Mouse (Mus musculus) liver, adult 2 months (tissue): ENCODE results near the gene Ndufb5. TPM values are rescaled to one million over a fixed set of nuclear protein-coding genes. Genes with fewer than 3 reads are reported as not detected.

ENCODE experiments used
- DNase-seq: peaks from one replicate; pipeline ENCODE4 v3.0.0-alpha.2; 2011; ENCODE audit warnings: low read depth, low spot score; ENCODE audit errors: extremely low read depth
- H3K27ac ChIP-seq: fragments of 200-500 bp; replicated peaks from 2 replicates; pipeline ENCODE4 v1.5.1; 2012; ENCODE audit warnings: low read depth, mild to moderate bottlenecking, control low read depth, inconsistent platforms, low read length; ENCODE audit not compliant: insufficient read depth
- H3K27me3 ChIP-seq: fragments of 200-500 bp; 2 replicates; pipeline ENCODE4 v1.6.1; 2012; ENCODE audit warnings: mild to moderate bottlenecking, moderate library complexity, low read length, inconsistent platforms; ENCODE audit not compliant: control insufficient read depth, insufficient read depth
- H3K36me3 ChIP-seq: fragments of 200-500 bp; 2 replicates; pipeline ENCODE4 v1.6.1; 2012; ENCODE audit warnings: low read length, inconsistent platforms; ENCODE audit not compliant: control insufficient read depth, insufficient read depth
- H3K4me1 ChIP-seq: fragments of 200-500 bp; 2 replicates; pipeline ENCODE4 v1.6.1; 2011; ENCODE audit warnings: low read length; ENCODE audit not compliant: control insufficient read depth, insufficient read depth
- H3K4me3 ChIP-seq: fragments of 200-500 bp; 2 replicates; pipeline ENCODE4 v1.5.1; 2011; ENCODE audit warnings: low read depth, mild to moderate bottlenecking, control low read depth, low read length, moderate library complexity; ENCODE audit not compliant: insufficient read depth
- H3K79me2 ChIP-seq: fragments of 200-500 bp; 2 replicates; pipeline ENCODE4 v1.6.1; 2012; ENCODE audit warnings: inconsistent platforms, mild to moderate bottlenecking, low read length, moderate library complexity; ENCODE audit not compliant: control insufficient read depth, insufficient read depth
- H3K9ac ChIP-seq: fragments of 200-500 bp; 2 replicates; pipeline ENCODE4 v1.6.1; 2012; ENCODE audit warnings: low read depth, mild to moderate bottlenecking, control low read depth, inconsistent platforms, low read length
- CTCF ChIP-seq: fragments of 200-500 bp; IDR thresholded peaks from 2 replicates; pipeline ENCODE4 v1.5.1; 2011; ENCODE audit warnings: low read depth, low read length, control low read depth
- POLR2A ChIP-seq: fragments of 200-500 bp; IDR thresholded peaks from 2 replicates; pipeline ENCODE4 v1.6.1; 2011; ENCODE audit warnings: low read length, control low read depth; ENCODE audit not compliant: insufficient read depth; ENCODE audit errors: extremely low read depth
- WGBS: fragments of 180-500 bp; shearing (Covaris S2); methylation state at CpG from one replicate; pipeline ENCODE4 v1.1.7; 2018; 5-methylcytosine and 5-hydroxymethylcytosine counted together
- polyA plus RNA-seq: library from polyadenylated mRNA; depleted of rRNA; stranded (reverse); fragments of >200 nt; gene quantifications from 2 replicates; pipeline ENCODE4 v1.2.3, GENCODE M21; 2012
- total RNA-seq: library from RNA; depleted of rRNA; stranded (reverse); fragments of >200 nt; gene quantifications from 2 replicates; pipeline ENCODE4 v1.2.3, GENCODE M21; 2014

Ndufb5 gene
- total and polyA plus RNA-seq, 2 experiments, result 279 to 375 TPM

DNA sequence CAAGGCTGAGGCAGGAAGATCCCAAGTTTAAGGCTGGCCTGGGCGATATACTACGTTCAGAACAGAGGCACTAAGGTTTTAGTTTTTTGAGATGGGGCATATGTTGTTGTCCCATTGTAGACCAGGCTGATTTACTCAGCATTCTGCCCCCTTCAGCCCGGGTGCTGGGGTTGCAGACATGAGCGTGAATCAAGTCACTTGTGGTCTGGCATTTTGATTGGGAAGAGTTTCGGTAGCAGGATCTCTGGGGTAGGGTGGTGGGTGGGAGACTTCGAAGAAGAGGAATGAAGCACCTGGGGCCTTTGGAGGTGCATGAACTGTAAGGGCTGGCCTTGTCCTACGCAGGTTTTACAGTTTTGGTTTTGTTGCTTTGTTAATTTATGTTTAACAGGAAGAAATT lies 12.6 kb upstream of the Ndufb5 start:
- H3K4me1 ChIP-seq, result no peaks in the 10 kb centered on the region
- H3K9ac ChIP-seq, result no peak overlapping the region
- peaks cover 62% of the 10 kb centered on the region for H3K36me3 ChIP-seq
- TF ChIP-seq POLR2A (no peak), CTCF (no peak)
- no peak for DNase-seq
- WGBS, result 95% methylated on average over 7 of the region's 7 CpGs
- no peaks in the 10 kb centered on the region for H3K27me3 ChIP-seq
- no peak overlapping the region for H3K27ac ChIP-seq
- no peak overlapping the region for H3K4me3 ChIP-seq
- H3K79me2 ChIP-seq, result no peaks in the 10 kb centered on the region

DNA sequence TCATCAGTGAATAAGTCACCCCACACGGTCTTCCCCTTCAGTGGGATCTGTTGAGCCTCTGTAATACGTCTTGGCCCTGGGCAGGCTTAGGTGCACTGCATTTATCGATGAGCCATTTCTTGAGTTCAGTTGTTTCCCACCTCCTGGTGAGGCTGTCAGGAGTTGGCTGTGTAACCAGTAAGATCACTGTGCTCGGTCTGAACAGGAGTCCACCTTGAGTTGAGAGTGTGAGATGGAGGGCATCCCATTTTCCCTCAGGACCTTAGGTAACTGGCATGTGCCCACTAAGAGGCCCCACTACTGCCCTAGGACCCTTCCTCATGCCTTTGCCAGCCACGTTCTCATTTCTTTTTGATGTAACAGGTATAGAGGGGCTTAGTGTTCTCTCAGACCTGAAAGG lies 10.8 kb upstream of the Ndufb5 start:
- H3K36me3 ChIP-seq, result peaks cover 58% of the 10 kb centered on the region
- H3K9ac ChIP-seq, result no peak overlapping the region
- no peaks in the 10 kb centered on the region for H3K4me1 ChIP-seq
- 89% methylated on average over 5 of the region's 5 CpGs for WGBS
- DNase-seq, result no peak
- H3K4me3 ChIP-seq, result no peak overlapping the region
- no peaks in the 10 kb centered on the region for H3K27me3 ChIP-seq
- TF ChIP-seq POLR2A (no peak), CTCF (no peak)
- H3K27ac ChIP-seq, result no peak overlapping the region
- H3K79me2 ChIP-seq, result no peaks in the 10 kb centered on the region

DNA sequence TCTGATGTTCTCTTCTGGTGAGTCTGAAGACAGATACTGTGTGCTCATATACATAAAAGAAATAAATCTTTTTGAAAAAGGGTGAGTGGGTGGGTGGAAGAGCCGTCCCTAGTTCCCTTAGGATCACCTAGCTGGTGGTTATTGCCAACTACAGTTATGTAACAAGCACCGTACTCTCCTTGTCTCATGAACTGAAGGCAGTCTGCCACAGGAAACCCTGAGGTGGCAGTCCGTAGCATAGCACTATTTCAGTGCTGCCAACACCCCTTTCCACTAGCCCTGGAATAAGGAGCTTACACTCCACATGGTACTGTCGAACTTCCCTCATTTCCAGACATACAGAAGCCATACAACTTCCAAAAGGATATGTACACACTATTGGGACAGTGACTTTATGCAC lies 8.9 kb upstream of the Ndufb5 start:
- Histone ChIP-seq H3K27me3 (no peaks in the 10 kb centered on the region), H3K9ac (no peak overlapping the region), H3K4me1 (no peaks in the 10 kb centered on the region), H3K36me3 (peaks cover 51% of the 10 kb centered on the region), H3K27ac (no peak overlapping the region), H3K79me2 (no peaks in the 10 kb centered on the region), H3K4me3 (no peak overlapping the region)
- no peak for TF ChIP-seq CTCF
- no peak for TF ChIP-seq POLR2A
- DNase-seq, result no peak
- WGBS, result 69% methylated on average over 4 of the region's 4 CpGs

DNA sequence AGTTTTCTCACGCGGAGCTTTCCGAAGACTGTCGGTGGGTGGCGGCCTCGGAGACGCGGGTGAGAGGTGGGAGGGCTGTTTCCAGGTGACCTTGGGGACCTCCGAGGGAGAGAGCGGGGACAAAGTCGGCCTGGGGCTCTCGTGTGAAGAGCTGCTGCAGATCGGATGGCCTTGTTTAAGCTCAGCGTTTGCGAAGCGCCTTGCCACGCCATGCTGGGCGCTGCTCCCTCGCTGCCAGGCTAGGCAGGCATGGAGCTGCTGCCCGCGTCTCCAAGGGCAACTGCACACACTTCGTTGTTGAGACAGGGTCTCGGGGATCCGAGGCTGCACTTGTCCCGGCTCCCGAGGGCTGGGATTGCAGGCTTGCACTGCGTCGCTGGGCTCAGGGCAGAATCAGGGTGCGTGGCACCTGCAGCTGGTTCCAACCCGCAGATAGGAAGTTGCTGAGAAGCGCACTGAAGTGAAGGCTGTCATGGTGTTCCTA lies 424 bp downstream of the Ndufb5 start, which contains the start of gene Mrpl47:
Mrpl47 (minus strand) TSS at position 434 of the 484 bp plus-strand sequence.
- Histone ChIP-seq H3K4me1 (peaks cover 7% of the 10 kb centered on the region), H3K4me3 (peak within 1 kb of the TSS; percentile 77), H3K79me2 (peaks cover 20% of the 10 kb centered on the region; the same call in 1 of the 2 replicates), H3K36me3 (peaks cover 8% of the 10 kb centered on the region), H3K27ac (peak within 1 kb of the TSS; percentile 82), H3K27me3 (no peaks in the 10 kb centered on the region), H3K9ac (peak within 1 kb of the TSS; percentile 83)
- DNase-seq, result no peak
- no peak for TF ChIP-seq POLR2A
- under 1% methylated on average over 31 of the region's 31 CpGs for WGBS

DNA sequence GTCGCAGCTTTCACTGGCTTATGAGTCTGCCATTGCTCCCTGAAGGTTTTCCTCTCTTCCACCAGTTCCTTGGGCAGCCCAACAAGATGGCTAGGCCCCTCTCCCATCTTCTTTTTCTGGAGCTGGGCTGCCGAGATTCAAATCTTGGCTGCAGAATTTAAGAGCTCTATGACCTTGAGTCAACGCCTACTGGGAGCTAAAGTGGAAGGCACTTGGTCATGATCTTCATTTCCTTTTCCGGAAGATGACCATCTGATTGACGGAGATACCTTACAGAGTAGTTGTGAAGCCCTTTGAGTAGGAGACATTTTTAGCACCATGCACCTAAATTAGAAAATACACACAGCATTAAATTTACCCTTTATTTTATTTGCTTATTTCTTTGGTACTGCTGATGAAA lies 1.8 kb downstream of the Ndufb5 start:
- TF ChIP-seq CTCF (no peak), POLR2A (no peak)
- peaks cover 7% of the 10 kb centered on the region for H3K4me1 ChIP-seq
- peaks cover 26% of the 10 kb centered on the region; the same call in 1 of the 2 replicates for H3K79me2 ChIP-seq
- DNase-seq, result no peak
- WGBS, result 91% methylated on average over 5 of the region's 5 CpGs
- H3K36me3 ChIP-seq, result peaks cover 2% of the 10 kb centered on the region; the same call in 1 of the 2 replicates
- no peak overlapping the region for H3K4me3 ChIP-seq
- no peak overlapping the region for H3K27ac ChIP-seq
- no peak overlapping the region for H3K9ac ChIP-seq
- no peaks in the 10 kb centered on the region for H3K27me3 ChIP-seq

DNA sequence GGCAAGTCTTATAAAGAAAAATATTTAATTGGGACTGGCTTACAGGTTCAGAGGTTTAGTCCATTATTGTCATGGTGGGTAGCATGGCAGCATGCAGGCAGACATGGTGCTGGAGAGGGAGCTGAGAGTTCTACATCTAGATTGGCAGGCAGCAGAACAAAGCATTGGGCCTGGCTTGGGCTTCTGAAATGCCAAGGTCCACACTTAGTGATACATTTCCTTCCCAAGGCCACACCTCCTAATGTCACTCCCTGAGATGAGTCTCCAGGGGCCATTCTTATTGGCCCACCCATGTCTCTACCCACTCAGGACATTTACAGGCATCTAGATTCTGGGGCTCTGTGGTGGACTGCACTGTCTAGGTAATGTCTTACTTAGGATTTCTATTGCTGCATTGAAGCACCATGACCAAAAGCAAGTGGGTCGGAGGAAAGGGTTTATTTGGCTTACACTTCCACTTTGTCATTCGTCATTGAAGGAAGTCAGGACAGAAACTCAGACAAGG lies 5.5 kb downstream of the Ndufb5 start:
- WGBS, result 82% methylated on average over 2 of the region's 2 CpGs
- H3K36me3 ChIP-seq, result peaks cover 15% of the 10 kb centered on the region
- TF ChIP-seq CTCF (no peak), POLR2A (no peak)
- H3K4me1 ChIP-seq, result peaks cover 6% of the 10 kb centered on the region
- H3K27me3 ChIP-seq, result no peaks in the 10 kb centered on the region
- H3K27ac ChIP-seq, result no peak overlapping the region
- H3K9ac ChIP-seq, result no peak overlapping the region
- no peak overlapping the region for H3K4me3 ChIP-seq
- peaks cover 24% of the 10 kb centered on the region; the same call in 1 of the 2 replicates for H3K79me2 ChIP-seq
- no peak for DNase-seq
